Mouse (Mus musculus): ENCODE data around the gene Guca2a.
A peak's percentile ranks its signal among the peaks of the same experiment; 100 is the strongest.

The Guca2a gene

DNA sequence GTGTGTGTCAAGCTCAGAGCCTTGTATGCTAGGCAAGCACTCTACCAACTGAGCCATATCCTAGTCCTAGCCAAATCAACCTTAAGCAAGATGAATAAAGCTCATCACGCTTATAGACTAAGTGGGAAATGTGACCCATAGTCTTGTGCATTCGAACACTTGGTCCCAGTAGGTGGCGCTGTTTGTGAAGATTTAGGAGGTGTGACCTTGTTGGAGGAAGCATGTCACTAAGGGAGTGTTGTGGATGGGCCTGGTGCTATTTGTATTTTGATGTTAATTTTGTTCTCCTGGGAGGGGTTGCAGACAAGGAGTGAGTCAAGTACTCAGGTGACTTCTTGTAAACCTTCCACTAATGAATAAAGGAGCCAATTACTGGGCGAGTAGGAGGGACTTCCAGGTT lies 5.2 kb downstream of the Guca2a start:
- DNase-seq (ENCODE audit: low read depth), result no peak

DNA sequence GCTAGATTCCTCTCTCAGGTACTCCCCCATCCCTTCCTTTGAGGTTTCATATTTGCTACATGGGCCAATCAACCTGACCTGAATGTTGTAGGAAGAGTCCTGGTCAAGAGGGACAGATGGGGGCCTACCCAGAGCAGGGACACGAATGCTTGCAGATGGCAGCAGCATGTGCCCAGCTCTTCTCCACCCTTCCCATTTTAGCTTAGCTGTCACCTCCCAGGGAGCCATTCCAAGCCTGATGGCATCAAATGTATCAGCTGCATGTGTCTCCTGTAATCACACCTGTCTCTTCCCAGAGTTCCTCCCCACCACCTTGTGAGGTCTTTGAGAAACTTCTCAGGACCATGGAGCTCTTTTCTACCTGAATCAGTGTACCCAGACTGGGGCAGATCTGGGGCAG lies 19.5 kb downstream of the Guca2a start:
- DNase-seq (ENCODE audit: low read depth), result no peak

DNA sequence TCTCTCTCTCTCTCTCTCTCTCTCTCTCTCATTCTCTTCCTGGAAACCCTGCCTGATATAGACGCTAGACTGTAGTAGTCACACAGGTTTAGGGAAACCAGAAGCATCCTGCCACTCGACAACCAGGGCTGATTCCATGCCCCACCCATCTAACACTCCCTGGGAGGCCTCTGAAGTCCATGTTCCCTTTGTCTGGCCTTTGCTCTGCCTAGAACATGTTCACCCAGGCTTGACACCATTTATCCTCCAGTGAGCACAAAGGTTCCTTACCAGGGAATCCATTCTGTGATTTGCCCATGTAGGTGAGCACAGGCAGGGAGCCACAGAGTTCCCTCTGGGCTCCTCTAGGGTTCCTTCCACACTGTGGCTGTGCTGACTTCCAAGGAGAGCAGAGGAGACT lies 20.7 kb downstream of the Guca2a start:
- DNase-seq (ENCODE audit: low read depth), result no peak

DNA sequence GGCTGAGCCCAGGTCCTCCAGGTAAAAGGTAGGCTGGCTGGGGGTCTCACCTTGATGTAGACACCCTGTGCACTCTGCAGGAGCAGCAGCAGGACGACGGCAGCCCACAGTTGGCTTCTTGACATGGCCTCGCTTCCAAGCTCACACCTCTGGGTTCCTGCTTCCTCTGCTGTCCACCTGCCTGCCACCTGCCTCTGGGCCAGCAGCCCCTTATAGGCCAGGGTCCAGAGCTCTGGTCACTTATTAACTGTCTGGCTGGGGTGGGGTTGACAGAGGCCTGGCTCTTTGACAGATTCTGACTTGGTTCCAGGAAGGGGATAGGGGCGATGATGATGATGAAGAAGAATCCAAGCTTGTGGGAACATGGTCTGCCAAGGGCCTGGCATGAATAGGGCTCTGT lies 21.2 kb downstream of the Guca2a start, which contains the start of gene Guca2b:
Gene Guca2b, minus strand, starts transcription at position 224 of the 400 bp plus-strand sequence.
- no peak for DNase-seq (ENCODE audit: low read depth)

DNA sequence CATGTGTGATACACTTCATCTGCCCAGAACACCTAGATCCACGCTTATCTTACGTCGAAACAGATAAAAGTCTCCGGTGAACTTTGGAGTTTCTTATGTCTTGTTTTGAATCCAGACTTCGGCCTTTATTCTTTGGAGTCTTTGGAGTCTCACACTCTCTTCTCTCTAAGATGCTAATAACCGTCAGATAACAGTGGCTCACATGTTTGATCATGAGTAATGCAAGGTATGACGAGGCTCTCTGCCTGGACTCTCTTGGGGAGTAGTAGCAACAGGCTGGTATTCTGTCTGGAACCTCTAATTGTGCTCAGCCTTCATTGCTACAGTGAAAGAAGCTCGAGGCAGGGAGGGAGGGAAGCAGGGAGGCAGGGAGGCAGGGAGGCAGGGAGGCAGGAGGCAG lies 22.5 kb downstream of the Guca2a start:
- DNase-seq (ENCODE audit: low read depth), result no peak

DNA sequence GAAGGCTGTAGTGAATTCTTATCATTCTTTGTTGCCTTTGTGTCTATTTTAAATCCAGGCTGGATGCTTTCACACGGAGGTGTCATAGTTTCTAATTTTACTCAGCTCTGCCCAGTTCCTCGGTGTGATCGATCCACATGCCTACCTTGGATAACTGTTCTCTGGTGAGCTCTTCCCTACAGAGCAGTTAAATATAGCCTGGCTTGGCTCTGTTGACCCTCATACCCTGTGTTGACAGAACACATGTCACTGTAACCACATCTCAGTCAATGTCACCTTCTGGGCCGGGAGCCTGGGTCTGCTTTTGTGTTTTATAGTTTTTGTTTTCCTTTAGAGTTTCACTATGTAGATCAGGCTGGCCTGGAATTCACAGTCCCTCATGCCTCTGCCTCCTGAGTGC lies 24.6 kb downstream of the Guca2a start:
- no peak for DNase-seq (ENCODE audit: low read depth)

DNA sequence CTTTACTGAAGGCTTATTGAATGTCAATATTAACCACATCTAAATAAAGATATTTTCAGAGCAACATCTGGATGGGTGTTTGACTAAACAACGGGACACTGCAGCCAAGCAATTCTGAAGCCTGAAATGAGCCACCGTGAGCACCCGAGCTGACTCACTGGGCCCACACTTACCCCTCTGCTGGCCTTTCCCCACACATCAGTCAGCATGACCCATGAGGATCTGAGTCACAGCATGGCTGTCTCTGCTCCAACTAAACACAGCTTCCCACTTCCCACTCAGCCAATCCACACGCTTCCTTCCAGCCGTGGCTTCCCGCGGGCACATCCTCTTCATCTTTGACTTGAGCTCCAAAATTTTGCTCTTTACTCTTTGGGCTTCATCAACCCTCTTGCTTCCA lies 25.5 kb downstream of the Guca2a start:
- peak; percentile 90 for DNase-seq (ENCODE audit: low read depth)

DNA sequence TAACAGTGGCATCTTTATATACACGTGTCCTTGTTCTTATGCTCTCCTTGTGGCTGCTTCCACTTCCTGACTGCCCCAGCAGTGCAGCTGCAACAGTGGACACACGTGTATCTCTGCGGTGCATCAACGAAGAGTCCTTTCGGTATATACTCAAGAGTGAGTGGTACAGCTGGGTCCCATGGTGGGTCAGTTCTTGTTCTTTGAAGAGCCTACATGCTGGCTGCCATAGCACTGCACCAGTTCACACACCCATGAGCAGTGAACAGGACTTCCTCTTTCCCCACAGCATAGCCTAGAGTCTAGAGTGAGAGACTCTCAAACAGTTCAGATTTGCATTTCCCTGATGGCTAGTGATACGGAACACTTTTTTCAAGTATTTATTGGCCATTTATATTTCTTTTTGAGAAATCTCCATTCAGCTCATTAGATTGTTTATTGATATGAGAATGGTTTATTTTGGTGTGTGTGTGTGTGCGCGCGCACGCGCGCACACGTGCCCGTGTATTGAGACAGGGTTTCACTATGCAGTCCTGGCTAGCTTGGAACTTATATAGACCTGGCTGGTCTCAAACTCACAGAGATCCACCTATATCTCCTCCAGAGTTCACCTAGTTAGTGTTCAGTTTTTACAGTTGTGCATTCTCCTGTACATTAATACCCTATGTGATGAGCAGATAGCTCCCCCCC lies 26.0 kb downstream of the Guca2a start:
- no peak for DNase-seq (ENCODE audit: low read depth)

DNA sequence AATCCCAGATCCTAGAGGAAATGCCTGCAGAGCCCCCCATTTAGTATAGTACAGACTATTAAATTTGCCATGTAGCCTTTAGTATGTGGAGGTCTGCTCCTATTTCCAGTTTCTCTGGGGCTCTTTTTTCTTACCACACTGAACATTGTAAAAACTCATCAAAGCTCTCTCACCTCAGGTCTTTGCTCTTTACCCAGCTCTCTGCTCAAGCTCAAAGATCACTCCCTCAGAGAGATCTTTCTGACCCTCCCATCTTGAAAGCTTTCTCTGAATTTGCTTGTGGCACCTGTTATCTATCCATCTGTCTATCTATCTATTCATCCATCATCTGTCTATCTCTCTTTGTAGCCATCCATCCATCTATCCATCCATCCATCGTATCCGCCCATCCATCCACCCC lies 27.7 kb downstream of the Guca2a start:
- DNase-seq (ENCODE audit: low read depth), result no peak

DNA sequence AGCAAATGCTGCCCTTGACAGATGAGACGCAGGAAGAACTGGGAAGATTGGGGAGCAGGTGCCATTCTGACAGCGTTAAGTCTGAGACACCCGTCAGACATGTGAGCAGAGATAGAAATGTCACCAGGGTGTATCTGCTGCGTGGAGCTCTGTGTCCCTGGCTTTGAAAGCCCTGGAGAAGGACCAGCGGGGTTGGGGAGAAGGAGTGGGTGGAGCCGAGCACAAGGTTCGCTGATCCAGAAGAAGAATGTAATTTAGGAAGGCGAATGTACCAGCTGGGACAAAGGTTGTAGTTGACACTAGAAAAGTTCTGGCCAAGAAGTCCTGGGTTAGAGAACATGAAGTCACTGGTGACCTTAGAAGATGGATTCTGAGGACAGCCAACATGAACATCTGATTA lies 28.6 kb downstream of the Guca2a start:
- no peak for DNase-seq (ENCODE audit: low read depth)

DNA sequence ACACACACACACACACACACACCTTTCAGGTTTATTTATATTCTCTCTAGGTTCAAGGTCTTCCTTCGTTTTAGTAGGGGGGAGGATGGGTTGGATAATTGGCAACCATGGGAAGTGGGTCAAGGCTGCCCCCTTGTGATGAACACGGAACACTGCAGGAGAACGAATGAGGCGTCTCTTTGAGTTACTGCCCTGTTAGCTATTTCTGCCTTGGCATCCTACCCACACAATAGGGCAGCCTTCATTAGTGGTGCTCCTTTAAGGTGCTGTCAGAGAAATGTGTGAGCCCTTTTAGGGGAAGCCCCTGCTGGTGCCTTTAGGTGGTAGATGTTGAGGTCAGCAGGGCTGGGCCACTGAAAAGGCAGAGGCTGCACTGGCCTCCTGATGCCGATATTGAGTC lies 29.9 kb downstream of the Guca2a start:
- DNase-seq (ENCODE audit: low read depth), result peak; percentile 83

DNA sequence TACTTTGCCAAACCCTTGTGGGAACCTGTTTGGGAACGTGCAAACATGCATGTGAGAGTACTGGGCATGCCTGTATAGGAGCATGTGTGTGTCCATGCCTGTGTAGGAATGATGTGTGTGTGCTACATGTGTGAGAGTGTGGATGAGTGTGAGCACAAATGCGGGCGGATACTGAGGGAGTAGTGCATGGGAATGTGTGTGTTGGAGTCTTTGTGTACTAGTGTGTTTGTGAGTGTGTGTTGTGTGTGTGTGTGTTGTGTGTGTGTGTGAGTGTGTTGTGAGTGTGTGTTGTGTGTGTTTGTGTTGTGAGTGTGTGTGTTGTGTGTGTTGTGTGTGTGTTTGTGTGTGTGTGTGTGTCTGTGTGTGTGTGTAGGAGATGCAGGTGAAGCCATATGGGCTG lies 30.7 kb downstream of the Guca2a start:
- no peak for DNase-seq (ENCODE audit: low read depth)

DNA sequence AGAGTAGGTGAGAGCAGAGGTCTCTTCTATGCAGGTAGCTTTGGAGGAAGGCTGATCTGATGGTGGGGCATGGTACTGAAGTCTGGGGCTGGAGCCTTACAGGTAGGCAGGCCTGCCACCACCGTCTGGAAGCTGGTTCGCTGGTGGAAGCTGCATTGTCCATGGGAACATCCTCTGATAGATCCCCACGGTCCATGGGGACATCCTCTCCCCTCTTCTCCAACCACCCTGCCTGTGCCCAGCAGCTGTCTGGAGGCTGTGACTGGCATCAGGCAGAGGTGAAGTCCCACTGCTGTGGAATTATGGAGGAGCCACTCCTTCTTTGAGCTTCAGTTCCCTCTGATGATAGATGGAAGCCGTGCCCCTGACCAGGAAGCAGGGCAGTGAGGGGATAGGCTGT lies 31.1 kb downstream of the Guca2a start:
- DNase-seq (ENCODE audit: low read depth), result no peak

DNA sequence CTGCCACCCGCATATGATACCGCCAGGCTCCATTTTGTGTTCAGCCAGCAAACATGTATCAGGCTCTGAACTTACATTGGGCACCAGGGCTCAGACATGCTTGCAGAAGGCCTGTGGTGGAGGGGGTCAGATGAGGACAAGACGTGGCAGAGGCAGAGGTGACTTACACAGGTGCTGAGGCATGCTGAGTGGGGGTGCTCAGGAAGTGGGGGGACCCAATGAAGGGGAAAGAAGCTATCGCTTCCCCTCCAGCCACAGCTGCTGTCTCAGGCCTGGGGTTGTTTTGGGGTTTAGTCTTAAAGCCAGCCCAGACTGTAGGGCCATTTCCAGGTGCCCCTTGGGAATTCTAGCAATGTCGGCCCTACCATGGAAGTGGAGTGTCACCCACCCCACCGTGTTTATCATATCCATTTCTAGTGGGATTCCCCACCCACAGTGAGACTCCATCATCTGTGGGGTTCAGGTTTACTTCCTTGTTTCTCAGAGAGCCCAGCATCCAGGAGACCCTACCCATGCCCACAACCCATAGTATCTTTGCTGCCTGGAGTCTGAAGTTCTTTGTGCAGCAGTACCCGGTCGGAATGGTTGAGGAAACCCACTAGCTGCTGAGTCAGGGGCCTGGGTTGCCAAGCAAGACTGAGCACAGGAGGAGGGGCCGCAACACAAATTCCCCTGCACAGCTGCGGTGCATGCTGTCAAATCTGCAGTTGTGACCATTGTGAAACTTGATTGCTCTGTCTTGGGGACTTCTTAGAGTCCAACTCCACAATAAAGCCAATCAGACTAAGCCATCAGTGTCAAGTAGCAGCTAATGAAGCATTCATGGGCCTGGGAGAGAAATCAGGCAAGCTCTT lies 32.1 kb downstream of the Guca2a start:
- DNase-seq (ENCODE audit: low read depth), result no peak

DNA sequence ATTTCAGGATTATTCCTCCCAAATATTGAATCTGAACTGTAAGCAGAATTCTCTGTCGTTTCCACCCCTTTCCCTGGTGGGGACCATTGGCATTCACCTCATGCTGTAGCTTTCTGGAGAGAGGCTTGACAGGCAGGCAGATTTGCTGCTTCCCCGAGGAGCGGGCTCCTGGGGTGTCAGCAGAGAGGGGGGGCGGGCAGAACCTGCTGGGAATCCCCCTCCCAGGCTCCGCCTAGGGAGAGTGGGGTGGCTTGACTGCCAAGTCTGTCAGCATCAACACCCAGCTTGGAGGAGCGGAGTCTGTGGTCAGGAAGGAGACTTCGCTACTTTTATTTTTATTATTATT lies 32.7 kb downstream of the Guca2a start:
- no peak for DNase-seq (ENCODE audit: low read depth)

DNA sequence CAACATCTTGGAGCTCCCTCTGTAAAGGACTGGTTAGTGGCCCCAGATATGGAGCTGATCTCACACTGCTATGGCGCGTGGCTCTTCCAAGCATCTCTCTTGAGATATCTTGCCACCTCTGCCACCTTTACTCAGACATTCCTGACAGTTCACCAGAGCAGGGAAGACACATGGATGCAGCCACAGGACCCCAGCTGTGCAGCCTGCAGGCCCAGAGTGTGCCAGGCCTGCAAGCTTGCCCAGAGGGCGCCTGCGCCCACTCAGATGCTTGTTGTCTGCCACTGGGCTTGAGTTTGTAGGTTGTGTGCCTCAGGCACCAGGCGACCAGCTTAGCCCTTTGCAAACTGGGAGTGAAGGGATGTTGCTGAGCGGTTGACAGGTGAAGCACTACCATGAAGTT lies 33.2 kb downstream of the Guca2a start:
- DNase-seq (ENCODE audit: low read depth), result no peak

DNA sequence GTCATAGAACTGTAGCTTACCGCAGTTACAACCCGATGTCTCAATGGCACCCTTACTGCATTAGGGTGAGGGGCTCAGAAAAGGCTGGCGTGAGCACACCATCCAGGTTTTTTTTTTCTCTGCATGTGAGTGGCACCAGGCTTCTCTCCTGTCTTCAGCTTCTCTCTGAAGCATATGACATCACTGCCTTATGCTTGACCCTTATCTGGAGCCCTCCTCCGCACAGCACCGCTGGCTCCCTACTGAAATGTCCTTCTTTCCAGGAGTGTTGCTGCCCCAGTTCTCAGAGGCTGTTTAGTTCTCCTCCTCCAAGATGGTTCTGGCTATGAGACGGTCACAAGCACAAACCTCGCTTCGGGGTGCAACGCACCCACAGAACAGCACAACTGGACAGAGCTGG lies 33.7 kb downstream of the Guca2a start:
- DNase-seq (ENCODE audit: low read depth), result no peak

DNA sequence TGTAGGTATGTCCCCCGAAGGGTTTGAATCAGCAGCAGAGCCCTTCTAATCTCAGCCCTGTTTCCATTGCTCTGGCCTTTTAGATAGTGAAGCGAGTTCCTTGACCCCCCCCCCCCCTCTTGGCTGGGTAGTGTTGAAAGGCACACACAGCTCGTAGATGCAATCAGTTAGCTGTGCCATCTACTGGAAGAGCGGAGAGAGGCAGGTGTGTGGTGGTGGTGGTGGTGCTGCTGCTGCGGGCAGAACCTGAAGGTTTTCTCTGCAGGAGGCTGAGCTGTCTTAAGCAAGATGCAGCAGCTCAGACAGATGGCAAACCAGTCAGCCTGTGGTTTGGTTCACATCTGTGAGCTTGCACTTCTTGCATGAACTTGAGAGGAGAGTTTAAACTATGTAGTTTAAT lies 35.2 kb downstream of the Guca2a start:
- peak; percentile 57 for DNase-seq (ENCODE audit: low read depth)

DNA sequence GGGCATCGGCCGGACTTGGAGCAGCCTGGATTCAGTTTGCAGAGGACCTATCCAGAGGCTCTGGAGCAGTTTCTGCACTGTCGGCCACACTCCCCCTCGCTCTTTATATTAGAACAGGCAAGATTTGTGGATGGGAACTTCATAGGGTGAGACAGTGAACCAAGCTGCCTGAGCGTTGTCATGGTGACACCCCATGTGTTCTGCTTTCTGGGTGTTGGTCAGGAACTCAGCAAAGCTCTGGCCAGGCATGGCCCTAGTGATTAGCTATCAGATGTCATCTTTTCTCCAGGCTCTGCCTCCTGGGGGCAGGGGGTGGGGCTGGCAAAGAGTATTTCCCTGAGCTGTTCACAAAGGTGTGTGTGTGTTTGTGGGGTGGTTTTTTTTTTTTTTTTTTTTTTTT lies 45.1 kb downstream of the Guca2a start:
- peak; percentile 15 for DNase-seq (ENCODE audit: low read depth)

DNA sequence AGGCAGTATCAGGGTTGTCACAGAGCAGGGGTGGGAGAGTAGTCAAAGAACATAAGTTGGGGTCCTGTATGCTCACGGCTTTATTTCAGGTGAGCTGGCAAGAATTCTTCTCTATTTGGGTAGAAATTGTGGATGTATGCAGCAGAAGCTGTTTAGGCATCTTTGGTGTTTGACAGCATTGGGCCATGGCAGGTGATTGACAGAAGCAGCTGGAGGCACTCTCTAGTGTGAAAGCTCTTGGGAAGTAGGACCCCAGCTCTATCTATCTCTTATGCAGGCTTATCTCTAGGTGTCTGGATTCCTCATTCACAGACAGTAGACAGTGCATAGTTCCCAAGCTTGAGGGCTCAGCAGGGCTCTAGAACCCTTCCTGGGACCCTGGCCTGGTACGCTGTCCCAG lies 48.2 kb downstream of the Guca2a start:
- DNase-seq (ENCODE audit: low read depth), result no peak

All from NIH3T3 (cell line).